Mouse (Mus musculus) neural tube, embryonic 12.5 days (tissue): ENCODE data around the gene Nusap1. TPM values are rescaled to one million over a fixed set of nuclear protein-coding genes. Genes with fewer than 3 reads are reported as not detected.

ENCODE experiments used
- polyA plus RNA-seq: library from polyadenylated mRNA; unstranded; fragments of >200 nt; fragmentation: Nextera tagmentation; extraction: Ambion mirVana; gene quantifications from 2 replicates; pipeline ENCODE4 v1.2.1, GENCODE M21; 2016

The Nusap1 gene
- polyA plus RNA-seq, 1 experiment from 2014 or later, result 54.9 TPM

Other genes starting within 250 kb of the Nusap1 start
- gene Ino80, start 140.6 kb upstream of the Nusap1 start, polyA plus RNA-seq, result 3.5 and 4.7 TPM in 2 replicates
- 0.61 and 0.70 TPM in 2 replicates for gene Exd1, start 70.7 kb upstream of the Nusap1 start, polyA plus RNA-seq
- 62.3 and 68.2 TPM in 2 replicates for gene Chp1, start 70.6 kb upstream of the Nusap1 start, polyA plus RNA-seq
- gene Oip5, start 171 bp downstream of the Nusap1 start, polyA plus RNA-seq, result 19.4 and 19.9 TPM in 2 replicates
- gene Ndufaf1, start 44.5 kb downstream of the Nusap1 start, polyA plus RNA-seq, result 37.1 and 39.0 TPM in 2 replicates
- 70.9 and 76.2 TPM in 2 replicates for gene Rtf1, start 56.8 kb downstream of the Nusap1 start, polyA plus RNA-seq
- gene Itpka, start 124.0 kb downstream of the Nusap1 start, polyA plus RNA-seq, result 0.34 and 0.96 TPM in 2 replicates
- gene Ltk, start 142.1 kb downstream of the Nusap1 start, polyA plus RNA-seq, result 0.26 and 0.61 TPM in 2 replicates
- gene Rpap1, start 169.2 kb downstream of the Nusap1 start, polyA plus RNA-seq, result 28.8 and 29.4 TPM in 2 replicates
- gene Tyro3, start 179.4 kb downstream of the Nusap1 start, polyA plus RNA-seq, result 20.7 and 21.0 TPM in 2 replicates